Mouse (Mus musculus) kidney, postnatal 10 days (tissue): Measurements from ENCODE around the gene Cops7a.

Experiments
- DNase-seq: peaks from one replicate; pipeline ENCODE4 v3.0.0; 2021; ENCODE audit warnings: mixed read lengths

Cops7a gene

GRCm38 (mm10) chr6:124917518-124918330 is 47.6 kb downstream of the Cops7a start:
- DNase-seq, result peak; percentile 95

DNA sequence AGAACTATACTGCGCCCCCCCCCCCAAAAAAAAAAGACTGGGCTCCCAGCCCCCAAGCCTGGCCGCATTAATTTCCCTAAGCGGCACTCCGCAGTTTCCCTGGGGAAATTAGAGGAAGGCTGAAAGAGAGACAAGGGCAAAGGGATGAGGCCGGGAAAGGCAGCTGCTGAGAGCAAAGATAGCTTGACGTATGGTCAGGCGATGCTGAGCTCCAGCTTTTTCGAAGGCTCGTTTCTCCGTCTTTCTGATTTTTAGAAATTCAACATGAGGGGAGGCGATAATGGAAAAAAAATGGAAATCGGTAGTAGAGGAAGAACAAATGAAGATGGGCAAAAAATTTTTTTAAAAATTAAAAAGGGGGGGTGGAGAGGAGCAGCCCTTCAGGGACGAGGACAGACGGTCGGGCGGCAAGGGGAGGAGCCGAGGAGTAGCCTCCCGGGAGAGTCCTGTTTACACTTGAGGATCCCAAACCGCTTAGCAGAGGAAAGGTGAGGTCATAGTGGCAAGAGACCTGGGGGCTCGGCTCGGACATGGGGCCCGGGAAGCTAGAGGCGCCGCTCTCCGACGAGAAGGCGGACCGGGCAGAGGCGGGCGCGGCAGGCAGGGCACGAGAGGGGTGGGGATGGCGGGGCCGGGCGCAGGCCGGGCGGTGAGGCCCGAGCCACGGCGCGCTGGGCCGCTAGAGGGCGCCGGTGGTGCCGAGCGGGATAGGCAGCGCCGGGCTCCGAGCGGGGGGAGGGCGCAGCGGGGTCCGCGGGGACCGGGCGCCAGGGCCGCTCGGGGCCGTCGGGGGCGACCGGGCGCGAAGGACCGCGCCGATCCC is 48.4 kb downstream of the Cops7a start:
- peak; percentile 97 for DNase-seq

GRCm38 (mm10) chr6:124915942-124916694 is 49.2 kb downstream of the Cops7a start:
- DNase-seq, result peak; percentile 61

DNA sequence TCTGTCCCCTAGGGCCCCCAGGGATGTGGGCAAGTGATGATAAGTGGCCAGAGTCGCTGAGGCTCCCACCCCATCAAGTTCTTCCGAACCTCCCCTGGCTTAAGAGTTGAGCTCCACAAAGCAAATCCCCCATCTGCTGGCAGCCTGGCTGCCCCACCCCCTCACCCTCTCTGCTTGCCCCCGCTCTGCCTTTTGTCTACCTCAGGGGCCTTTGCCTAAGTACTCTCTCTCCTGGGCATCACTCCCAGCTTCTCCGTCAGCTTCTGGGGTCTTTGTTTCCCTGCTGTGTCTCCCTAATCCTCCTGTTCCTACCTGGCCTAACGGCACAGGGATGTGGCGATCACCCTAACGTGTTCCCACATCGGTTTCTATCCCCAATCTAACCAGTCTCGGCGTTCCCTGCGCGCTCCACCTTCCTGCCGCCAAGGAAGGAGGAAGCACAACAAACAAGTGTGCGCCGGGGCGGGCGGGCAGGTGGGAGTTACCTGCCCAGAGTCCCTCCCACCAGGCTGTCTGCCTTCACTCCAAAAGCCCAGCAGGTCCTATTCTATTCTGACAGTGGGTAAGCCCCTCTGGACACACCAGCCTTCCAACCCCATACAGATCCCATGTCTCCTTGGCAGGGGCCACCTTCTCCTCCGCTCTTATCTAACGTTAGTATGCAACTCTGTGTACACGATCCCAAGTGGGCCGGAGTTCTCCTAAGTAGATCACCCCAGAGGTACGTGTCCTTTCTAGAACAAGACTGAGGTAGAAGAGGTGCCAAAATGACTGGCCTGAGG is 50.0 kb downstream of the Cops7a start:
- peak; percentile 70 for DNase-seq

DNA sequence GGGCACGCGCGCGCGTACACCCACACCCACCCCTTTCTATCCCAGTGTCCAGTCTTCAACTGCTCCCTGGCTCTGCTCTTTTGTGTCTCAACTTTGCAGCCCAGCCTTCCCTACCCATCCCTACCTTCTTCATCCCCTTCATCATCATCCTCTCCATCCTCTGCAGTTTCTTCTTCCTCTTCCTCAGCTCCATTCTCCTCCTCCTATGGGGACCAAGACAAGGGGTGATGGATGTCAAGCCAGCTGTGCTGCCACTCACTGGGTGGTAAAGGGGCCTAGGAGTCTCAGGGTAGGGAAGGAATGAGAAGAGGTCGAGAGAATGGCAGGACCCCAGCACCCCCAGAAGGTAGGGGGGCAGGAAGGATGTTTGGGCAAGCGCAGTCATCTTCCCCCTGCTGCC is 50.8 kb downstream of the Cops7a start:
- no peak for DNase-seq

DNA sequence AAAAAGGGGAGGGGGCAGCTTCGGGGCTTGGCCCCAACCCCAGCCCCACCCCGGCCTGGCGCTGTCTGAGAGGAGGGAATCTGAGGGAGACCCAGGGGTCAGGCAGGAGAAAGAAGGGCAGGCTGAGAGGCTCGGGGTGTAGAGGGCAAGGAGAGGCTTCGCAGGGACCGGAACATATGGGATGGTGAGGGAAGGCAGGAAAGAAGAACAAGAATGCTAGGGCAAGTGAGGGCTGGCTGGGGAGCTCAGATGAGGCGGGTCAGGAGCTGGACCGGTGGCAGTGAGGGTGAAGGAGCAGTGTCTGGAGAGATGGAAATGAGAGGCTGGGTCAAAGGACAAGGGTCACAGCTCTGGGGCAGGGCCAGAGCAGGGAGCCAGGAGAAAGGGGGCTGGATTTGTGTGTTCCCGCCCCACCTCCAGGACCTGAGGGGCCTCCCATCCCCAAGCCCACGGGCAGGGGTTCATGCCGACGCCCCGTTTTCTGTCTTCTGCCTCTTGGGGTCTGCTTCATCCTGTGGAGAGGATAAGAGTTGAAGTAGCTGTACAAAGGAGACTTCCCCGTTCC is 51.5 kb downstream of the Cops7a start:
- peak; percentile 34 for DNase-seq

GRCm38 (mm10) chr6:124913214-124913613 is 52.1 kb downstream of the Cops7a start:
- no peak for DNase-seq

GRCm38 (mm10) chr6:124911533-124912218 is 53.7 kb downstream of the Cops7a start, which contains the start of gene Lag3:
Lag3 (minus strand) TSS chr6:124911705.
- peak; percentile 40 for DNase-seq

DNA sequence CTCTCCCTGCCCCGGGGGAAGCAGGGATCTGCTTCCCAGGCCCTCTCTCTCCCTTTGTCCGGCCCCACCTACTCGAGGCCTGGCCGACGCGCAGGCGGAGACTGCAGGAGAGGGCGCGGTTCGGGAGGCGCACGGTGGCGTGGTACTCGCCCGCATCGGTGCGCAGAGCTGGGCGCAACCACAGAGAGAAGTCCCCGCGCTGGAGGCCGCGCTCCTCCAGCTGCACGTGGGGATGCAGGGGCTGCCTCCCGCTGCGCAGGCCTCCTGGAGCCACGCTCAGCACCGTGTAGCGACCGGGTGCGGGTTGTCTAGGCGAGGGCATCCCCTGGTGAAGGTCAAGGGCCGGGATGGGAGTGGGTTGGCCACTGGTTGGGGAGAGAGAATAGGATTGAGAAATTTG is 55.3 kb downstream of the Cops7a start:
- DNase-seq, result peak; percentile 28
